Mouse (Mus musculus) ES-E14 (cell line): ENCODE data around the gene Chchd4. TPM values are rescaled to one million over a fixed set of nuclear protein-coding genes. Genes with fewer than 3 reads are reported as not detected.

Experiments used
- DNase-seq: peaks from one replicate; pipeline ENCODE4 v3.0.0-alpha.2; 2013; ENCODE audit warnings: low read depth, low spot score
- H3K27ac ChIP-seq: 2 replicates; pipeline ENCODE4 v1.5.1; 2012; ENCODE audit warnings: low read depth, mild to moderate bottlenecking, low read length, moderate library complexity, mixed read lengths; ENCODE audit not compliant: poor library complexity, insufficient read depth, severe bottlenecking
- H3K36me3 ChIP-seq: 2 replicates; pipeline ENCODE4 v1.6.1; 2012; ENCODE audit warnings: mild to moderate bottlenecking, low read length, moderate library complexity, mixed read lengths; ENCODE audit not compliant: control insufficient read depth, poor library complexity, insufficient read depth, severe bottlenecking
- H3K4me1 ChIP-seq, 2 experiments: fragments of 150-350 bp in 1 of 2; sonication (generic) in 1 of 2; 2 replicates each; pipeline ENCODE4 v1.6.1; 2012; ENCODE audit warnings: low read length in 2 of 2, mild to moderate bottlenecking in 1 of 2, mixed read lengths in 1 of 2; ENCODE audit not compliant: control insufficient read depth in 2 of 2, insufficient read depth in 2 of 2, poor library complexity in 1 of 2
- H3K4me3 ChIP-seq, 2 experiments: fragments of 150-350 bp in 1 of 2; sonication (generic) in 1 of 2; 2 replicates each; pipeline ENCODE4 v1.5.1; 2012; ENCODE audit warnings: low read length in 2 of 2, low read depth in 1 of 2, mild to moderate bottlenecking in 1 of 2, mixed read lengths in 1 of 2; ENCODE audit not compliant: insufficient read depth in 1 of 2, poor library complexity in 1 of 2, severe bottlenecking in 1 of 2
- H3K9ac ChIP-seq: 2 replicates; pipeline ENCODE4 v1.6.1; 2012; ENCODE audit warnings: low read depth, mild to moderate bottlenecking, low read length, mixed read lengths; ENCODE audit not compliant: poor library complexity, insufficient read depth, severe bottlenecking
- H3K9me3 ChIP-seq: fragments of 150-350 bp; sonication (generic); 2 replicates; pipeline ENCODE4 v1.6.1; 2012; ENCODE audit warnings: low read depth, mild to moderate bottlenecking, low read length; ENCODE audit not compliant: control insufficient read depth, insufficient read depth
- CHD2 ChIP-seq: IDR thresholded peaks from 2 replicates; pipeline ENCODE4 v1.6.1; 2014; ENCODE audit warnings: mild to moderate bottlenecking, low read depth, low read length, inconsistent platforms
- HCFC1 ChIP-seq: IDR thresholded peaks from 2 replicates; pipeline ENCODE4 v1.6.1; 2012; ENCODE audit warnings: low read length, inconsistent platforms, borderline replicate concordance; ENCODE audit not compliant: insufficient read depth
- MAFK ChIP-seq: IDR thresholded peaks from 2 replicates; pipeline ENCODE4 v1.6.1; 2014; ENCODE audit warnings: mild to moderate bottlenecking, low read depth, low read length, inconsistent platforms; ENCODE audit not compliant: insufficient read depth
- ZC3H11A ChIP-seq: IDR thresholded peaks from 2 replicates; pipeline ENCODE4 v1.6.1; 2012; ENCODE audit warnings: low read depth, mild to moderate bottlenecking, inconsistent platforms, low read length, borderline replicate concordance
- ZNF384 ChIP-seq: IDR thresholded peaks from 2 replicates; pipeline ENCODE4 v1.6.1; 2012; ENCODE audit warnings: low read depth, low read length, inconsistent platforms
- in situ Hi-C, 2 experiments: fragments of 600-800 bp; cut with MboI; formaldehyde crosslinking; loops; one replicate each; pipeline ENCODE4 v1.15.1; 2025; ENCODE audit warnings: low sequenced_read_pairs in 2 of 2, inconsistent platforms in 1 of 2; ENCODE audit not compliant: unreplicated experiment in 2 of 2
- total RNA-seq: library from RNA; depleted of rRNA; stranded (reverse); fragments of 300-350 nt; gene quantifications from 2 replicates; pipeline ENCODE4 v1.2.3, GENCODE M21; 2012

Chchd4 gene
- total RNA-seq, 1 experiment, result 30.2 TPM

- in situ Hi-C loops, result no loop called here
- H3K4me1 ChIP-seq, result peaks cover 9 to 27% of the 10 kb centered on the region in 2 experiments
- TF ChIP-seq MAFK (no peak), ZNF384 (no peak), HCFC1 (no peak), ZC3H11A (no peak), CHD2 (no peak)
- no peak overlapping the region; the same call in 1 of the 2 replicates for H3K9ac ChIP-seq
- DNase-seq, result no peak
- no peak overlapping the region for H3K27ac ChIP-seq
- no peak overlapping the region for H3K4me3 ChIP-seq
- H3K36me3 ChIP-seq, result peaks cover 25% of the 10 kb centered on the region
- H3K9me3 ChIP-seq, result no peaks in the 10 kb centered on the region
Observed at GRCm38 (mm10) chr6:91470712-91471111, 2.6 kb downstream of the Chchd4 start.

GRCm38 (mm10) chr6:91467106-91467505, 6.2 kb downstream of the Chchd4 start:
- Histone ChIP-seq H3K36me3 (peaks cover 40% of the 10 kb centered on the region), H3K9me3 (no peaks in the 10 kb centered on the region), H3K4me3 (no peak overlapping the region), H3K27ac (no peak overlapping the region), H3K9ac (no peak overlapping the region), H3K4me1 (peaks cover 9 to 22% of the 10 kb centered on the region in 2 experiments)
- in situ Hi-C loops, result no loop called here
- TF ChIP-seq ZNF384, result no peak
- no peak for TF ChIP-seq CHD2
- no peak for TF ChIP-seq ZC3H11A
- no peak for TF ChIP-seq MAFK
- no peak for TF ChIP-seq HCFC1
- DNase-seq, result no peak

- in situ Hi-C loops, result no loop called here
- Histone ChIP-seq H3K4me3 (no peak overlapping the region), H3K9me3 (no peaks in the 10 kb centered on the region), H3K36me3 (peaks cover 40% of the 10 kb centered on the region), H3K27ac (no peak overlapping the region), H3K9ac (no peak overlapping the region), H3K4me1 (peaks cover 8 to 21% of the 10 kb centered on the region in 2 experiments)
- DNase-seq, result no peak
- no peak for TF ChIP-seq ZNF384
- no peak for TF ChIP-seq HCFC1
- no peak for TF ChIP-seq ZC3H11A
- TF ChIP-seq MAFK, result no peak
- no peak for TF ChIP-seq CHD2
Observed at GRCm38 (mm10) chr6:91465756-91466155, 7.6 kb downstream of the Chchd4 start.

GRCm38 (mm10) chr6:91459471-91459870, 13.9 kb downstream of the Chchd4 start:
- in situ Hi-C loops, result no loop called here
- no peak overlapping the region for H3K9ac ChIP-seq

GRCm38 (mm10) chr6:91454546-91454945, 18.8 kb downstream of the Chchd4 start:
- in situ Hi-C loops, result no loop called here
- Histone ChIP-seq H3K27ac (no peak overlapping the region), H3K4me3 (no peak overlapping the region), H3K9me3 (no peaks in the 10 kb centered on the region), H3K9ac (no peak overlapping the region), H3K36me3 (no peaks in the 10 kb centered on the region), H3K4me1 (0 out of 4 replicates have a peak, but pooled peaks cover 0 to 2% of the 10 kb centered on the region in 2 experiments)
- no peak for DNase-seq
- TF ChIP-seq ZC3H11A (no peak), MAFK (no peak), CHD2 (no peak), ZNF384 (no peak), HCFC1 (no peak)

More at GRCm38 (mm10) chr6:91459471-91459870, 13.9 kb downstream of the Chchd4 start:
- Histone ChIP-seq H3K9me3 (no peaks in the 10 kb centered on the region), H3K27ac (no peak overlapping the region), H3K4me3 (no peak overlapping the region), H3K36me3 (peaks cover 9% of the 10 kb centered on the region), H3K4me1 (no peaks in the 10 kb centered on the region)
- no peak for TF ChIP-seq HCFC1
- no peak for TF ChIP-seq ZNF384
- TF ChIP-seq ZC3H11A, result no peak
- no peak for TF ChIP-seq CHD2
- no peak for TF ChIP-seq MAFK
- DNase-seq, result no peak
